Mouse (Mus musculus) forebrain, embryonic 10.5 days (tissue): ENCODE measurements around the gene Gm7861. TPM values are rescaled to one million over a fixed set of nuclear protein-coding genes. Genes with fewer than 3 reads are reported as not detected.
"Not testable (repeated sequence)": the region's sequence is repeated elsewhere in the genome, so short reads cannot be mapped to it uniquely, and the experiment has no call there.

Experiments
- DNase-seq: peaks from one replicate; pipeline ENCODE4 v3.0.0-alpha.2; 2017; ENCODE audit warnings: low spot score; ENCODE audit errors: extremely low spot score
- H3K27ac ChIP-seq: fragments of 300-500 bp; sonication (generic); 2 replicates; pipeline ENCODE4 v1.5.1; 2016; ENCODE audit warnings: mild to moderate bottlenecking
- H3K27me3 ChIP-seq: fragments of 300-500 bp; sonication (generic); 2 replicates; pipeline ENCODE4 v1.6.1; 2016; ENCODE audit warnings: mild to moderate bottlenecking; ENCODE audit not compliant: poor library complexity, severe bottlenecking
- H3K36me3 ChIP-seq: fragments of 300-500 bp; sonication (generic); replicated peaks from 2 replicates; pipeline ENCODE4 v1.6.1; 2016; ENCODE audit warnings: mild to moderate bottlenecking, moderate library complexity
- H3K4me1 ChIP-seq: fragments of 300-500 bp; sonication (generic); 2 replicates; pipeline ENCODE4 v1.6.1; 2016
- H3K4me3 ChIP-seq: fragments of 300-500 bp; sonication (generic); 2 replicates; pipeline ENCODE4 v1.5.1; 2016; ENCODE audit warnings: mild to moderate bottlenecking, moderate library complexity
- H3K9me3 ChIP-seq: fragments of 300-500 bp; sonication (generic); 2 replicates; pipeline ENCODE4 v1.6.1; 2016; ENCODE audit warnings: mild to moderate bottlenecking, moderate library complexity
- WGBS: fragments of 180-500 bp; shearing (Covaris S2); methylation state at CpG from one replicate; pipeline ENCODE4 v1.1.7; 2016; 5-methylcytosine and 5-hydroxymethylcytosine counted together
- polyA plus RNA-seq: library from polyadenylated mRNA; unstranded; fragments of >200 nt; fragmentation: Nextera tagmentation; extraction: Ambion mirVana; gene quantifications from 2 replicates; pipeline ENCODE4 v1.2.1, GENCODE M21; 2016

Gene Gm7861
- polyA plus RNA-seq, result not detected in 2 replicates

- H3K4me3 ChIP-seq, H3K27ac ChIP-seq, H3K9me3 ChIP-seq, H3K36me3 ChIP-seq, H3K27me3 ChIP-seq, H3K4me1 ChIP-seq, DNase-seq: not testable (repeated sequence)
- no CpG with 5 or more reads among the region's 1 CpGs for WGBS
Observed at GRCm38 (mm10) chr8:21594408-21594807, at the start of gene Gm7861. Gene Gm7861, minus strand, starts transcription at chr8:21594508.

- H3K36me3 ChIP-seq, H3K9me3 ChIP-seq, H3K27ac ChIP-seq, H3K4me1 ChIP-seq, DNase-seq, H3K4me3 ChIP-seq, H3K27me3 ChIP-seq: not testable (repeated sequence)
- 93% methylated on average over 1 of the region's 1 CpGs for whole genome bisulfite sequencing
Observed at GRCm38 (mm10) chr8:21617883-21618282, 23.6 kb upstream of the Gm7861 start, which contains the start of gene Defa26. Gene Defa26, plus strand, starts transcription at chr8:21618183.

GRCm38 (mm10) chr8:21582706-21583105 is 11.6 kb downstream of the Gm7861 start, which contains the start of gene Defa28:
Gene Defa28, plus strand, starts transcription at chr8:21583006.
- not testable (repeated sequence) for H3K4me3 ChIP-seq, DNase-seq, H3K9me3 ChIP-seq, H3K36me3 ChIP-seq, H3K4me1 ChIP-seq, H3K27ac ChIP-seq, H3K27me3 ChIP-seq
- WGBS, result no CpG with 5 or more reads among the region's 1 CpGs

- H3K9me3 ChIP-seq, result not testable (repeated sequence)
Observed at GRCm38 (mm10) chr8:21565086-21565485, 29.2 kb downstream of the Gm7861 start, which contains the start of gene Defa37. Gene Defa37, plus strand, starts transcription at chr8:21565386.

More at GRCm38 (mm10) chr8:21565086-21565485, 29.2 kb downstream of the Gm7861 start, which contains the start of gene Defa37:
- not testable (repeated sequence) for H3K4me1 ChIP-seq, H3K27ac ChIP-seq, DNase-seq, H3K36me3 ChIP-seq, H3K27me3 ChIP-seq, H3K4me3 ChIP-seq
- WGBS, result no CpG with 5 or more reads among the region's 1 CpGs

Other genes starting within 250 kb of the Gm7861 start
- gene Defa2, start 216.0 kb downstream of the Gm7861 start, polyA plus RNA-seq, result not detected in 2 replicates
- not detected in 2 replicates for gene Defa33, start 202.7 kb downstream of the Gm7861 start, polyA plus RNA-seq
- not detected in 2 replicates for gene Defa36, start 167.1 kb downstream of the Gm7861 start, polyA plus RNA-seq
- not detected in 2 replicates for gene Gm7849, start 137.9 kb downstream of the Gm7861 start, polyA plus RNA-seq
- gene Defa20, start 85.2 kb downstream of the Gm7861 start, polyA plus RNA-seq, result not detected in 2 replicates
- gene Defa32, start 65.5 kb downstream of the Gm7861 start, polyA plus RNA-seq, result not detected in 2 replicates
- gene Defa37, start 29.1 kb downstream of the Gm7861 start, polyA plus RNA-seq, result not detected in 2 replicates
- not detected in 2 replicates for gene Defa28, start 11.5 kb downstream of the Gm7861 start, polyA plus RNA-seq
- not detected in 2 replicates for gene Defa26, start 23.7 kb upstream of the Gm7861 start, polyA plus RNA-seq
- not detected in 2 replicates for gene Defa17, start 61.3 kb upstream of the Gm7861 start, polyA plus RNA-seq
- not detected in 2 replicates for gene Defa34, start 71.3 kb upstream of the Gm7861 start, polyA plus RNA-seq
- not detected in 2 replicates for gene AY761184, start 109.1 kb upstream of the Gm7861 start, polyA plus RNA-seq
- not detected in 2 replicates for gene Defa24, start 140.0 kb upstream of the Gm7861 start, polyA plus RNA-seq
- gene Defb50, start 229.0 kb upstream of the Gm7861 start, polyA plus RNA-seq, result not detected in 2 replicates
- gene Defb2, start 245.4 kb upstream of the Gm7861 start, polyA plus RNA-seq, result not detected in 2 replicates